Mouse (Mus musculus): ENCODE results near the gene Dennd2c.

GRCm38 (mm10) chr3:103145791-103146190, 43.4 kb downstream of the Dennd2c start:
- no peak for TF ChIP-seq CTCF (conservative IDR thresholded peaks at IDR 0.05; ENCODE audit: low read length)
- no peak for TF ChIP-seq NANOG (IDR thresholded peaks at IDR 0.05; ENCODE audit: borderline replicate concordance, low read length)
- TF ChIP-seq POU5F1 (IDR thresholded peaks at IDR 0.05; ENCODE audit: borderline replicate concordance, low read length): no peak

All from E14TG2a.4 (cell line).